Mouse (Mus musculus) forelimb bud, embryonic 11.5 days (tissue): ENCODE measurements around the gene Vsir.

ENCODE experiments used
- DNase-seq: peaks from one replicate; pipeline ENCODE4 v3.0.0-alpha.2; 2012; ENCODE audit warnings: low read depth, low spot score

Vsir gene

GRCm38 (mm10) chr10:60346701-60347405 is at the start of gene Vsir:
Vsir (plus strand) TSS chr10:60346851.
- peak; percentile 70 for DNase-seq

GRCm38 (mm10) chr10:60299636-60300035 is 47.0 kb upstream of the Vsir start:
- DNase-seq: no peak

- DNase-seq: no peak
Observed at GRCm38 (mm10) chr10:60303419-60303818, 43.2 kb upstream of the Vsir start.

- DNase-seq: peak; percentile 88
Observed at GRCm38 (mm10) chr10:60304854-60305628, 41.6 kb upstream of the Vsir start.

GRCm38 (mm10) chr10:60310629-60311028 is 36.0 kb upstream of the Vsir start:
- no peak for DNase-seq

- no peak for DNase-seq
Observed at GRCm38 (mm10) chr10:60313606-60314005, 33.0 kb upstream of the Vsir start.

- DNase-seq: no peak
Observed at GRCm38 (mm10) chr10:60316166-60316565, 30.5 kb upstream of the Vsir start.

GRCm38 (mm10) chr10:60328963-60329650 is 17.5 kb upstream of the Vsir start:
- DNase-seq: no peak

GRCm38 (mm10) chr10:60334583-60334982 is 12.1 kb upstream of the Vsir start:
- DNase-seq: no peak

- no peak for DNase-seq
Observed at GRCm38 (mm10) chr10:60335021-60335420, 11.6 kb upstream of the Vsir start.

GRCm38 (mm10) chr10:60341528-60341927 is 5.1 kb upstream of the Vsir start:
- no peak for DNase-seq

GRCm38 (mm10) chr10:60344111-60344510 is 2.5 kb upstream of the Vsir start:
- DNase-seq: no peak

- DNase-seq: no peak
Observed at GRCm38 (mm10) chr10:60346056-60346455, 595 bp upstream of the Vsir start.

- no peak for DNase-seq
Observed at GRCm38 (mm10) chr10:60347768-60348610, 1.3 kb downstream of the Vsir start.

GRCm38 (mm10) chr10:60349056-60349455 is 2.4 kb downstream of the Vsir start:
- no peak for DNase-seq

GRCm38 (mm10) chr10:60349644-60350043 is 3.0 kb downstream of the Vsir start:
- DNase-seq: no peak

GRCm38 (mm10) chr10:60350077-60350804 is 3.6 kb downstream of the Vsir start:
- DNase-seq: no peak

- peak; percentile 87 for DNase-seq
Observed at GRCm38 (mm10) chr10:60350805-60351167, 4.1 kb downstream of the Vsir start.

- no peak for DNase-seq
Observed at GRCm38 (mm10) chr10:60351248-60351647, 4.6 kb downstream of the Vsir start.

- DNase-seq: peak; percentile 61
Observed at GRCm38 (mm10) chr10:60351761-60352455, 5.3 kb downstream of the Vsir start.
